Mouse (Mus musculus) forebrain, embryonic 10.5 days (tissue): ENCODE data around the gene Tigit. TPM values are rescaled to one million over a fixed set of nuclear protein-coding genes. Genes with fewer than 3 reads are reported as not detected.
A peak's percentile ranks its signal among the peaks of the same experiment; 100 is the strongest.

Source experiments
- DNase-seq: peaks from one replicate; pipeline ENCODE4 v3.0.0-alpha.2; 2017; ENCODE audit warnings: low spot score; ENCODE audit errors: extremely low spot score
- H3K27ac ChIP-seq: fragments of 300-500 bp; sonication (generic); 2 replicates; pipeline ENCODE4 v1.5.1; 2016; ENCODE audit warnings: mild to moderate bottlenecking
- H3K27me3 ChIP-seq: fragments of 300-500 bp; sonication (generic); 2 replicates; pipeline ENCODE4 v1.6.1; 2016; ENCODE audit warnings: mild to moderate bottlenecking; ENCODE audit not compliant: poor library complexity, severe bottlenecking
- H3K36me3 ChIP-seq: fragments of 300-500 bp; sonication (generic); replicated peaks from 2 replicates; pipeline ENCODE4 v1.6.1; 2016; ENCODE audit warnings: mild to moderate bottlenecking, moderate library complexity
- H3K4me1 ChIP-seq: fragments of 300-500 bp; sonication (generic); 2 replicates; pipeline ENCODE4 v1.6.1; 2016
- H3K4me3 ChIP-seq: fragments of 300-500 bp; sonication (generic); 2 replicates; pipeline ENCODE4 v1.5.1; 2016; ENCODE audit warnings: mild to moderate bottlenecking, moderate library complexity
- H3K9me3 ChIP-seq: fragments of 300-500 bp; sonication (generic); 2 replicates; pipeline ENCODE4 v1.6.1; 2016; ENCODE audit warnings: mild to moderate bottlenecking, moderate library complexity
- WGBS: fragments of 180-500 bp; shearing (Covaris S2); methylation state at CpG from one replicate; pipeline ENCODE4 v1.1.7; 2016; 5-methylcytosine and 5-hydroxymethylcytosine counted together
- polyA plus RNA-seq: library from polyadenylated mRNA; unstranded; fragments of >200 nt; fragmentation: Nextera tagmentation; extraction: Ambion mirVana; gene quantifications from 2 replicates; pipeline ENCODE4 v1.2.1, GENCODE M21; 2016

Tigit gene
- polyA plus RNA-seq = not detected in 2 replicates

DNA sequence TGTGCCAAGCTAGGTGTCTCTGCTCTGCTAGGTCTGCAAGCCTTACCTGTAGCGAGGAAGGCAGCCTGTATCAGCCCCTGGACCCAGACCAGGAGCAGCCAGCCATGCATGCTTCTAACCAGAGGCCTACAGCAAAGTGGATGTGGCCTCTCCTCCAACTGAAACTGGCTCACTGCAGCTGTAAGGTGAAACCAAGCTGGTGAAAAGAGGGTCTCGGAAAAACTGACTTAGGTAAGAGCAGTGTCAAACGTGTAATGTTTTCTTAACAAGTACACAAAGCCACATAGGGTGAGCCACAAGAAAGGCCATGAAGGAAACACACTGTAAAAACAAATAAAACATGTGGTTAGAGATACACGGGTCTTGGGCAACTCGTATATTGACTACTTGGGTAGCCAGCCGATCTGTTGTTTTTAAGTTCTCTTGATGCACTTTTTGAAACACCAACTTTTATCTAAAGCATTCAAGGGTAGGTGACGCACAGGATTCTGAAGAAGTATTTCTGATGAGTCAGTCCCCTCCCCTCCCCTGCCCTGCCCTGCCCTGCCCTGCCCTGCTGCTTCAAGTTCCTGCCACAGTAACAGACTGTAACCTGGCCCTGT is at the start of gene Tigit:
Gene Tigit, minus strand, starts transcription at position 169 of the 602 bp plus-strand sequence.
- H3K4me1 ChIP-seq = peaks cover 12% of the 10 kb centered on the region; the same call in 1 of the 2 replicates
- peak within 1 kb of the TSS; percentile 26; the same call in 1 of the 2 replicates for H3K27ac ChIP-seq
- no peak within 1 kb of the TSS for H3K4me3 ChIP-seq
- no peaks in the 10 kb centered on the region for H3K27me3 ChIP-seq
- WGBS = 84% methylated on average over 7 of the region's 7 CpGs
- H3K36me3 ChIP-seq = no peaks in the 10 kb centered on the region
- H3K9me3 ChIP-seq = no peaks in the 10 kb centered on the region
- DNase-seq = no peak

- Histone ChIP-seq H3K4me1 (peaks cover 4% of the 10 kb centered on the region; the same call in 1 of the 2 replicates), H3K27me3 (no peaks in the 10 kb centered on the region), H3K4me3 (no peak overlapping the region), H3K27ac (no peak overlapping the region), H3K9me3 (no peaks in the 10 kb centered on the region), H3K36me3 (no peaks in the 10 kb centered on the region)
- 91% methylated on average over 7 of the region's 7 CpGs for WGBS
- no peak for DNase-seq
Measured at GRCm38 (mm10) chr16:43711361-43711760, 47.4 kb upstream of the Tigit start.

- H3K36me3 ChIP-seq = no peaks in the 10 kb centered on the region
- H3K4me1 ChIP-seq = peaks cover 4% of the 10 kb centered on the region; the same call in 1 of the 2 replicates
- no peak for DNase-seq
- no peak overlapping the region for H3K4me3 ChIP-seq
- 91% methylated on average over 11 of the region's 11 CpGs for WGBS
- H3K27me3 ChIP-seq = no peaks in the 10 kb centered on the region
- no peaks in the 10 kb centered on the region for H3K9me3 ChIP-seq
- H3K27ac ChIP-seq = no peak overlapping the region
Measured at GRCm38 (mm10) chr16:43710651-43711050, 46.7 kb upstream of the Tigit start.

- no peaks in the 10 kb centered on the region for H3K27me3 ChIP-seq
- WGBS = 78% methylated on average over 6 of the region's 6 CpGs
- peaks cover 4% of the 10 kb centered on the region; the same call in 1 of the 2 replicates for H3K4me1 ChIP-seq
- no peaks in the 10 kb centered on the region for H3K36me3 ChIP-seq
- H3K27ac ChIP-seq = no peak overlapping the region
- H3K4me3 ChIP-seq = no peak overlapping the region
- no peak for DNase-seq
- H3K9me3 ChIP-seq = no peaks in the 10 kb centered on the region
Measured at GRCm38 (mm10) chr16:43710134-43710475, 46.2 kb upstream of the Tigit start.

DNA sequence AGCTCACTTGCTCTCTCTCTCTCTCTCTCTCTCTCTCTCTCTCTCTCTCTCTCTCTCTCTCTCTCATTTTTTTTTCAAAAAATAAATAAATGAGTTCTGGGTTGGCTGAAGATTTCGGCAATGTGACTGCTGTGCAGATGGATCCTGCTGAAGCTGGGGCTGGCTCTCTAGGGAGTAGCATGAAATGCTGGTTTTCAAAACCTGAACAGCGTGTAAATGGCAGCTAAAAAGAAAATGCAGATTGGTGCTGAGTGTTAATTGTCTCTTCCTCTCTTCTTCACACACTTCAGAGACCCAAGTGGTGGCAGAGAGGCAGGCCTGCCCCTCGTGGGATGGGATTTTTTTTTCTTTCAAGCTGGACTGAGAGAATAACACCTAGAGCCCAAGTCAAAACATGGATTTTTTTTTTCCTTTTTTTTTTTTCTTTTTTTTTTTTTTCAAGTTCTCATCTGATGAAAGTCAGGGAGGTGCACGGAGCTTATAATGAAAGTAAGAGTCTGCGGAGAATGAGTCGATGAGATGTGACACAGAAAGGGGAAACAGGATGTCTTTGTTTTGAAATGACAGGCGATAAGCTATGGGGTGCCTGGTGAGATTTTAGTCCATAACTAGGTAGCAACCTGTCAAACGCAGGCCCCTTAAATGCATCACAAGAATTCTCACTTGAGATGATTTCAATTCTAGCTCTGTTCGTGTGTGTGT is 45.6 kb upstream of the Tigit start:
- H3K4me1 ChIP-seq = peaks cover 4% of the 10 kb centered on the region; the same call in 1 of the 2 replicates
- H3K27ac ChIP-seq = no peak overlapping the region
- H3K4me3 ChIP-seq = no peak overlapping the region
- DNase-seq = no peak
- no peaks in the 10 kb centered on the region for H3K36me3 ChIP-seq
- no peaks in the 10 kb centered on the region for H3K9me3 ChIP-seq
- no peaks in the 10 kb centered on the region for H3K27me3 ChIP-seq
- WGBS = 73% methylated on average over 9 of the region's 9 CpGs

DNA sequence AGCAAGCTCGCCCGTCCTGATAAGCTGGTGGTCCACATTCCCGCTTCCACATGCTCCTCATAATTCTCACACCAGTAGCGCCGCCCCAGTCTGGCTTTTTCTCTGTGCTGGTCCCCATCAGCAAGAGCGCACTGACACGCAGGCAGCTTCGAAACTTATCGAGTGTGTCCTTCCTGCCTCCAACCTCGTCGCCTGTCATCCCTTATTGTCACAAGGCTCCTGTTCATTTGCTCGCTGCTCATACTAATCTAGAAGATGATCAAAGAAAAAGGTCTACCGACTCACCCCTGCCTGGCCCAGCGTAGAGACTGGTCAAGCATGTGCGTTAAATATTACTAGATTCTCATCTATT is 45.1 kb upstream of the Tigit start:
- H3K4me3 ChIP-seq = no peak overlapping the region

GRCm38 (mm10) chr16:43708335-43709061 is 44.6 kb upstream of the Tigit start:
- WGBS = 83% methylated on average over 13 of the region's 13 CpGs
- DNase-seq = no peak
- H3K9me3 ChIP-seq = no peaks in the 10 kb centered on the region
- H3K4me3 ChIP-seq = no peak overlapping the region
- H3K36me3 ChIP-seq = no peaks in the 10 kb centered on the region
- H3K27ac ChIP-seq = no peak overlapping the region
- no peaks in the 10 kb centered on the region for H3K27me3 ChIP-seq
- peaks cover 4% of the 10 kb centered on the region; the same call in 1 of the 2 replicates for H3K4me1 ChIP-seq

More for the DNA sequence above, 45.1 kb upstream of the Tigit start:
- Histone ChIP-seq H3K36me3 (no peaks in the 10 kb centered on the region), H3K9me3 (no peaks in the 10 kb centered on the region), H3K27ac (no peak overlapping the region), H3K4me1 (peaks cover 4% of the 10 kb centered on the region; the same call in 1 of the 2 replicates), H3K27me3 (no peaks in the 10 kb centered on the region)
- DNase-seq = no peak
- WGBS = 89% methylated on average over 15 of the region's 15 CpGs

GRCm38 (mm10) chr16:43701765-43702504 is 38.0 kb upstream of the Tigit start:
- no peak overlapping the region for H3K4me3 ChIP-seq
- H3K4me1 ChIP-seq = 0 out of 2 replicates have a peak, but pooled peaks cover 4% of the 10 kb centered on the region
- no peaks in the 10 kb centered on the region for H3K27me3 ChIP-seq
- no peak overlapping the region for H3K27ac ChIP-seq
- no peaks in the 10 kb centered on the region for H3K36me3 ChIP-seq
- no peak for DNase-seq
- 86% methylated on average over 14 of the region's 14 CpGs for WGBS
- no peaks in the 10 kb centered on the region for H3K9me3 ChIP-seq

- H3K27ac ChIP-seq = no peak overlapping the region
- H3K9me3 ChIP-seq = no peaks in the 10 kb centered on the region
- WGBS = 91% methylated on average over 8 of the region's 8 CpGs
- 0 out of 2 replicates have a peak, but pooled peaks cover 4% of the 10 kb centered on the region for H3K4me1 ChIP-seq
- no peaks in the 10 kb centered on the region for H3K27me3 ChIP-seq
- H3K4me3 ChIP-seq = no peak overlapping the region
- no peak for DNase-seq
- no peaks in the 10 kb centered on the region for H3K36me3 ChIP-seq
Measured at GRCm38 (mm10) chr16:43700575-43700974, 36.6 kb upstream of the Tigit start.

DNA sequence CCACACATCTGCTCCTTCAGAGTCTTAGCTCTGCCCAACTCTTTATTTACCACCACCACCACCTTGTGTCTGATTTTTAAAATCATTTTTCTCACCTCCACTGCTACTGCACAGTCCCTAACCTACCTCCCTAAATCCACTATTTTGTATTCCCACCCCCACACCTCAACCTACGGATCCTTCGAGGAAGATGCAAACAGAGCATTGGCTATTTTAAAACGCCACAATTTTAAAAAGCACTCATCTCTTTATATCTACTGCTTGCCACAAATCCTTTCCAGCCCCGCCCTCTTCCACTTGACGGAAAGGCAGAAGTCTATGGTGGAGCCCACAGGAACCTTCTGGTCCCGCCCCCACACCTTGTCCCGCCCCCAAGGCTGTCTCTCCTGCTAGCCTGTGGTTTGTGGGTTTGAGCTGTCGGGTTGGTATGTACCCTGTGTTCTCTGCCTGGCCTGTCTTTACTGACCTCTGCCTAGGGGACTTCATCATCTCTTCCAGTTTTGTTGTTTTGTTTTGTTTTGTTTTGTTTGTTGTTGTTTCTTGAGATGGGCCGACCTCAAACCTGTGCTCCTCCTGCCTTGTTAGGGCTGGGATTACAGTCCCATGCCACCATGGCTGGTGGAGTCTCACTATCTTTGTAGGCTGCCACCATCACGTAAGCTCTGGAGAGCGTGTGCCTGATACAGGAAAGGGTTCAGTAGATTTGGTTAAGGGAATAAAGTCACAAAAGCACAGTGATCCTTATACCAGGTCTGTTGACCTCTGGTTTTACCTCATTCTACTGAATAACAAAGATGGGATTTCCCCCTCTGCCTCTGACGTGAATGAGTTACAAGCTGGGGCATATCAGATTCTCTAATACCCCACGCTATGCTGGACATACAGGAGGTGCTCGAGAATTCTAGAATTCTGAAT is 35.0 kb upstream of the Tigit start:
- DNase-seq = no peak
- Histone ChIP-seq H3K27me3 (no peaks in the 10 kb centered on the region), H3K4me1 (0 out of 2 replicates have a peak, but pooled peaks cover 4% of the 10 kb centered on the region), H3K4me3 (no peak overlapping the region), H3K27ac (no peak overlapping the region), H3K36me3 (no peaks in the 10 kb centered on the region), H3K9me3 (no peaks in the 10 kb centered on the region)
- 84% methylated on average over 14 of the region's 14 CpGs for WGBS

GRCm38 (mm10) chr16:43697772-43698171 is 33.8 kb upstream of the Tigit start:
- WGBS = 93% methylated on average over 7 of the region's 7 CpGs
- H3K9me3 ChIP-seq = no peaks in the 10 kb centered on the region
- H3K4me1 ChIP-seq = 0 out of 2 replicates have a peak, but pooled peaks cover 4% of the 10 kb centered on the region
- H3K36me3 ChIP-seq = no peaks in the 10 kb centered on the region
- no peak overlapping the region for H3K27ac ChIP-seq
- no peaks in the 10 kb centered on the region for H3K27me3 ChIP-seq
- H3K4me3 ChIP-seq = no peak overlapping the region
- no peak for DNase-seq
